Mouse (Mus musculus) neural tube, embryonic 12.5 days (tissue): ENCODE results near the gene Zwilch. TPM values are rescaled to one million over a fixed set of nuclear protein-coding genes. Genes with fewer than 3 reads are reported as not detected.
"Not testable (repeated sequence)": the region's sequence is repeated elsewhere in the genome, so short reads cannot be mapped to it uniquely, and the experiment has no call there.

Experiments
- ATAC-seq: fragments of 200-750 bp; cut with Nextera tagmentation; 2 replicates; pipeline ENCODE4 v1.8.0; 2017; ENCODE audit warnings: low read depth, mild to moderate bottlenecking, moderate TSS enrichment, moderate library complexity; ENCODE audit not compliant: low FRiP score
- H3K27ac ChIP-seq: fragments of 300-500 bp; sonication (generic); 2 replicates; pipeline ENCODE4 v1.5.1; 2016
- H3K27me3 ChIP-seq: fragments of 300-500 bp; sonication (generic); replicated peaks from 2 replicates; pipeline ENCODE4 v1.6.1; 2016; ENCODE audit warnings: mild to moderate bottlenecking
- H3K36me3 ChIP-seq: fragments of 300-500 bp; sonication (generic); 2 replicates; pipeline ENCODE4 v1.6.1; 2016; ENCODE audit warnings: mild to moderate bottlenecking
- H3K4me1 ChIP-seq: fragments of 300-500 bp; sonication (generic); 2 replicates; pipeline ENCODE4 v1.6.1; 2016
- H3K4me2 ChIP-seq: fragments of 300-500 bp; sonication (generic); replicated peaks from 2 replicates; pipeline ENCODE4 v1.6.1; 2016; ENCODE audit warnings: mild to moderate bottlenecking
- H3K4me3 ChIP-seq: fragments of 300-500 bp; sonication (generic); 2 replicates; pipeline ENCODE4 v1.5.1; 2016
- H3K9ac ChIP-seq: fragments of 300-500 bp; sonication (generic); 2 replicates; pipeline ENCODE4 v1.6.1; 2016; ENCODE audit warnings: mild to moderate bottlenecking
- H3K9me3 ChIP-seq: fragments of 300-500 bp; sonication (generic); 2 replicates; pipeline ENCODE4 v1.6.1; 2016; ENCODE audit warnings: mild to moderate bottlenecking
- WGBS: fragments of 180-500 bp; shearing (Covaris S2); methylation state at CpG from one replicate; pipeline ENCODE4 v1.1.7; 2016; 5-methylcytosine and 5-hydroxymethylcytosine counted together
- polyA plus RNA-seq: library from polyadenylated mRNA; unstranded; fragments of >200 nt; fragmentation: Nextera tagmentation; extraction: Ambion mirVana; gene quantifications from 2 replicates; pipeline ENCODE4 v1.2.1, GENCODE M21; 2016

Zwilch gene
- polyA plus RNA-seq, 1 experiment from 2014 or later = 18.9 TPM

DNA sequence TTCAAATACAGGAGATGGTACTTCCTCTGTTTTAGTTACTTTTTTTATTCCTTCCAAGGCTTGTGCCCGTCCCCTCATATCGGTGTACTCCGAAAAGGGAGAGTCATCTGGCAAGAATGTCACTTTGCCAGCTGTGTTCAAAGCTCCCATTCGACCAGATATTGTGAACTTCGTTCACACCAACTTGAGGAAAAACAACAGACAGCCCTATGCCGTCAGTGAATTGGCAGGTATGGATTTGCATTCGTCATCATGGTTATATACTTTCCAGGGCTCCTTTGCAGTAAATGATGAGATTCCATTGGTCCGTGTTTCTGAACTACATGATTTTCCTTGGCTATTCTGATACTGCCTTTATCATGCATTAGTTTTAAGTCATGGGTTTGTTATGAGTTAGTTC, 1.9 kb upstream of the Zwilch start:
- Histone ChIP-seq H3K9me3 (no peaks in the 10 kb centered on the region), H3K9ac (no peak overlapping the region), H3K4me1 (peaks cover 20% of the 10 kb centered on the region), H3K27ac (no peak overlapping the region), H3K27me3 (no peaks in the 10 kb centered on the region), H3K36me3 (peaks cover 38% of the 10 kb centered on the region), H3K4me3 (no peak overlapping the region), H3K4me2 (peak overlapping the region; percentile 81)
- no peak for ATAC-seq
- WGBS = 68% methylated on average over 8 of the region's 8 CpGs

DNA sequence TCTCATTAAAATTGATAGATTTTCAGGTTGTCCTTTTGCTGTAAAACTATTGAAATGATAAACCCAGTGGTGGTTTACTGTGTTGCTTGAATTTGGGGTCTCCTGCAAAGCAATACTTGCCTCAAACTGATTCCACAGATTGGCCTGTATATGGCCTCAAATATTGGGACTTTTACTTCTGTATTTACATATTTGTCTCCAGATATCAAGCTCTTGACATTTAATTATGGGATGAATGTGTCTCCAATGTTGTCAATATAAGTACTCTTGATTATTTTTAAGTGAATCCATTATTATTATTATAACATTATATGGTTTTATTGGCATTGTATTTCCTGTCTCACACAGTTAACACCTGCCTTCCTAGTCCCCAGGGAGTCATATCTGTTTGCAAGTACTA, 1.4 kb upstream of the Zwilch start:
- Histone ChIP-seq H3K9ac (peak overlapping the region; percentile 71), H3K4me1 (peaks cover 17% of the 10 kb centered on the region; the same call in 1 of the 2 replicates), H3K27me3 (no peaks in the 10 kb centered on the region), H3K4me2 (peak overlapping the region; percentile 81), H3K36me3 (peaks cover 38% of the 10 kb centered on the region), H3K9me3 (no peaks in the 10 kb centered on the region), H3K4me3 (peak overlapping the region; percentile 71), H3K27ac (no peak overlapping the region)
- ATAC-seq = no peak

DNA sequence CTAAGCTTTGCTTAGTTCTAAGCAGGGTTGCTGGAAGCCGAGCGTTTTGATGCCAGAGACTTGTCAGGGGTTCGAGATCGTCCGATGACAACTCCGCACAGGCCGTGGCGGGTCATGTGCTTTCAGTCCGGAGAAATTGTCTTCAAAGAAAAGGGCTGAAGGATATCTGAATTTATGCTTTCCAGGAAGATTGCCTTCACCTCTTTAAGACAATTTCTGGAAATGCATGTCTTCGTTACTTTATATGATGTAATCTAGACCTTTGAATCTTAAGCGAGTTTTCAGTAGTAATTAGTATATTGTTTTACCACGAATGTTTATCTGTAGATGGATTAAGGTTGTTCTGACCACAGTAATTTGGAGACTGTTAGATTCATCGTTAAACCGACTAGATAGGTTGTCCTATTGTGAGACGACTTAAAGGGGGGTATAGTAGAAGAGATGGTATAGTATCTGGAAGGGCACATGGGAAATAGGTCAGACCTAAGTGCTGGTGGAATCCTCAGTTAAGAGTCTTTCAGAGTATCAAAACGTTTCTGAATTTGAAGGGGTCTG, 839 bp upstream of the Zwilch start:
- no peak overlapping the region for H3K27ac ChIP-seq
- H3K4me1 ChIP-seq = peaks cover 17% of the 10 kb centered on the region; the same call in 1 of the 2 replicates
- H3K36me3 ChIP-seq = peaks cover 37% of the 10 kb centered on the region
- H3K4me2 ChIP-seq = peak overlapping the region; percentile 81
- H3K9me3 ChIP-seq = no peaks in the 10 kb centered on the region
- peak overlapping the region; percentile 71 for H3K4me3 ChIP-seq
- H3K9ac ChIP-seq = peak overlapping the region; percentile 71
- WGBS = under 1% methylated on average over 16 of the region's 16 CpGs
- no peak for ATAC-seq
- H3K27me3 ChIP-seq = no peaks in the 10 kb centered on the region

DNA sequence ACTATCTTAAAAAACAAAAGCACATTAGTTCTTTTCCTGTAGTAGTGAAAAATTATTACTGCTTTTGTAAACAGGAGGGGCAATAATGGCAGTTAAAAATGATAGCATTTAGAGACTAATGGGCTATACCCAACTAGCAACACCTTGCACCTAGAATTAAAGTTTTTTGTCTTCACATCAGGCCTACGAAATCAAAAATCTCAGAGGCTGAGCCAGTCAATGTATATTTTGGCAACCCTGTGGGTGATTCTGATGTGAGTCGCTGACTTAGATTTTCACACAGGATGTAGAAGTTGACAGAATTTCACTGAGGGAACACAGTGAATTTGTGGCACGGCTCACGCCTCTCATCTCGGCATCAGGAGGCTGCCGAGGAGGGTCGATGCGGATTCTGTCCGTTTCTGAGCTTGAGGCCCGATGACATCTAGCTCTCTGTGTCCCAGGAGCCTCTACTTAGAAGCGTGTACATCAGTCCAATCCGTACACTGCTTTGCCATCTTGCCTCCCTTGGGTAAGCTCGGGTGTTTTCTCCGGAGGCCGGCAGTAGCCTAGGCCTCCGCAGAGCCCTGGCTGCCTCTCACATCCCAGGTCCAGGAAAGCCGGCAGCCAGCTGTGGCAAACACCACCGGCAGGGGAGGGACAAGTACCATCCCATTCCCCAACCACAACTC, 624 bp downstream of the Zwilch start:
- Histone ChIP-seq H3K4me1 (peaks cover 17% of the 10 kb centered on the region; the same call in 1 of the 2 replicates), H3K27ac (no peak overlapping the region), H3K27me3 (no peaks in the 10 kb centered on the region), H3K4me2 (peak overlapping the region; percentile 81), H3K9ac (peak overlapping the region; percentile 71), H3K4me3 (peak overlapping the region; percentile 71), H3K36me3 (peaks cover 23% of the 10 kb centered on the region), H3K9me3 (no peaks in the 10 kb centered on the region)
- WGBS = 2% methylated on average over 18 of the region's 18 CpGs
- ATAC-seq = peak; percentile 48; the same call in 1 of the 2 replicates

DNA sequence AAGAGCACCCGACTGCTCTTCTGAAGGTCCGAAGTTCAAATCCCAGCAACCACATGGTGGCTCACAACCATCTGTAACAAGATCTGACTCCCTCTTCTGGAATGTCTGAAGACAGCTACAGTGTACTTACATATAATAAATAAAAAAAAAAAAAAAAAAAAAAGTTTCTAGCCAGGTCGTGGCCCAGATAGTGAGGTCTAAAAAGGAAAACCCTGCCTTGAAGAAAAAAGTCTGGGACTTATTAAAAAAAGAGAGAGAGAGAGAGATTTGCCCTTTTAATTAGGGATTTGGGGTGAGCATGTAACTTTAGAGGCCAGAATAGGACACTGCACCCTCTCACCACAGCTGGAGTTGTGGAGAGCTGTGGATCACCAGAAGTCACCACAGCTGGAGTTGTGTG, 2.9 kb downstream of the Zwilch start:
- not testable (repeated sequence) for H3K4me3 ChIP-seq, H3K9ac ChIP-seq, H3K27ac ChIP-seq, H3K27me3 ChIP-seq, H3K9me3 ChIP-seq, H3K36me3 ChIP-seq, H3K4me2 ChIP-seq, ATAC-seq
- H3K4me1 ChIP-seq = peaks cover 14% of the 10 kb centered on the region; the same call in 1 of the 2 replicates
- WGBS = 95% methylated on average over 3 of the region's 3 CpGs

DNA sequence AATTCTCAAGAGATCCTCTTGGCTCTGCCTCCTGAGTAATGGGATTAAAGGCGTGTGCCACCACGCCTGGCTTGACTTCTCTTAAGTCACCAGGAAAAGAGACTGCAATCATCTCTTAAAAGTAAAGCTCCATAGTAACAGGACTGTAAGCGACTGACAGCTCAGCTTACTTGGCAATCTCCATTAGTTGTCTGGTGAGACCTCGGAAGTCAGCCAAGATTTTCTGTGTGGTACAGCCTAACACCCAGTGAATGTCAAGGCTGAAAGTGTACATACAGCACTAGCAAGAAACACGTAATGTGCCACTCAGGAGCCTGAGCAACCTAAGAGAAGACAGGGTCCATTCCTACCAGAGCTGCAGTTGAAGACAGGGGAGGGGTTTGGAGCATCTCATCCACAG, 12.4 kb downstream of the Zwilch start:
- 94% methylated on average over 5 of the region's 5 CpGs for WGBS
- H3K27ac ChIP-seq = no peak overlapping the region
- H3K36me3 ChIP-seq = peaks cover 33% of the 10 kb centered on the region
- no peaks in the 10 kb centered on the region for H3K4me1 ChIP-seq
- no peak overlapping the region for H3K4me3 ChIP-seq
- no peak for ATAC-seq
- H3K9me3 ChIP-seq = no peaks in the 10 kb centered on the region
- H3K9ac ChIP-seq = no peak overlapping the region
- no peaks in the 10 kb centered on the region for H3K27me3 ChIP-seq
- H3K4me2 ChIP-seq = no peak overlapping the region

DNA sequence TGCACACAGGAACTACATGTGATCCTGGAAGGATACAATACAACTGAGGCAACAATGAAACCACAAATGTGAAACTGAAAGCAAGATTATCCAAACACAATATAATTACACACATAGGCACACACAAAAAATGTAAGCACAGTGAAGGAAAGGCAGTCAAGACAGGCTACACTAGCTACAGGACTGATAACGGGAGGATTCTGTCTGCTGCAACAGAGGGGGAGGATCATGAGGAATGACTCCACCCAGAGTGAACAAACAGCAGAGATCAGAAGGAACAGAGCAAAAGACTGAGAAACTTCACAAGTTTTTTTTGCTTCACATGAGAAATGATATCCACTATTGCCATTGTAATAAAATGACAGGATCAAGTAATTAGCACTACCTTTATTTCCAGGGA, 16.3 kb downstream of the Zwilch start:
- 100% methylated on average over 1 of the region's 1 CpGs for WGBS
- Histone ChIP-seq H3K9me3 (no peaks in the 10 kb centered on the region), H3K4me3 (no peak overlapping the region), H3K36me3 (peaks cover 32% of the 10 kb centered on the region; the same call in 1 of the 2 replicates), H3K27me3 (no peaks in the 10 kb centered on the region), H3K4me2 (no peak overlapping the region), H3K9ac (no peak overlapping the region), H3K27ac (no peak overlapping the region), H3K4me1 (no peaks in the 10 kb centered on the region)
- ATAC-seq = no peak

DNA sequence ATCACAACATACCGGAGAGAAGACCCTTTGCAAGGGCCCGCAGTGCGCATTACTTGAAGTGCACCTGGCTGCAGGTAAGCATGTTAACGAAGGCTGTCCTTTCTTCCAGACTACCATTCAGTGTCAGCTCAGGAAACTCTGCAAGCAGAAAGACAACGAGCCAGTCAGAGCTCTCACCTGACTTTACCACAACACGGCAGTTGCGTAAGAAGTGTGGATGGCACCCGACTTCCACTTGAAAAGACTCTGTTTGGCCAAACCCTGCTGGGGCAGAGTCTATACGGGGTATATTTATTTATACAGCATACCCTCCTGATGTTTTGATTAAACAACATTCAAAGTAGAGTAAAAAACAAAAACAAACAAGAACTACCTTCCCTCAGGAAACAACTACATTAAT, 33.0 kb downstream of the Zwilch start:
- H3K9ac ChIP-seq = no peak overlapping the region
- H3K4me2 ChIP-seq = no peak overlapping the region
- H3K4me1 ChIP-seq = no peaks in the 10 kb centered on the region
- no peak for ATAC-seq
- no peaks in the 10 kb centered on the region for H3K27me3 ChIP-seq
- 92% methylated on average over 9 of the region's 9 CpGs for WGBS
- no peaks in the 10 kb centered on the region for H3K9me3 ChIP-seq
- H3K36me3 ChIP-seq = peaks cover 16% of the 10 kb centered on the region; the same call in 1 of the 2 replicates
- no peak overlapping the region for H3K4me3 ChIP-seq
- H3K27ac ChIP-seq = no peak overlapping the region

DNA sequence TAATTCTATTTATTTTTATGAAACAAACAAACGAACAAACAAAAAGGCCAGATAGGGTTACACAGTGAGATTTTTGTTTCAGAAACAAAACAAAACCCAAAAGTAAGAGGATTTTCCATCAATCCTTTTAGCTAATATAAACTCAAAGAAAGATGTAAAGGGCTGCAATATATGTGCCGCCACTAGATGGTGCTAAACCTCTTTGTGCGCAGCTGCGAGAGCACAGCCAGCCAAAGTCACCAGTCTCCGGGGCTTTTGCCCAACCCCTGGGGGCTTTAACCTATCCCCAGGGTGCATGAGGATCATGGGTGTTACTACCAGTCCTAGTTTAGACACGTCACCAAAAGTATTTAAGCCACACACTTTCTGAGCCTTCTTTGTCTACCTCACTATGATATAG, 34.0 kb downstream of the Zwilch start:
- not testable (repeated sequence) for H3K9ac ChIP-seq, H3K4me3 ChIP-seq, H3K4me1 ChIP-seq, H3K27ac ChIP-seq, H3K9me3 ChIP-seq, ATAC-seq, H3K4me2 ChIP-seq, H3K27me3 ChIP-seq
- 9% methylated on average over 6 of the region's 6 CpGs for WGBS
- peaks cover 15% of the 10 kb centered on the region; the same call in 1 of the 2 replicates for H3K36me3 ChIP-seq

DNA sequence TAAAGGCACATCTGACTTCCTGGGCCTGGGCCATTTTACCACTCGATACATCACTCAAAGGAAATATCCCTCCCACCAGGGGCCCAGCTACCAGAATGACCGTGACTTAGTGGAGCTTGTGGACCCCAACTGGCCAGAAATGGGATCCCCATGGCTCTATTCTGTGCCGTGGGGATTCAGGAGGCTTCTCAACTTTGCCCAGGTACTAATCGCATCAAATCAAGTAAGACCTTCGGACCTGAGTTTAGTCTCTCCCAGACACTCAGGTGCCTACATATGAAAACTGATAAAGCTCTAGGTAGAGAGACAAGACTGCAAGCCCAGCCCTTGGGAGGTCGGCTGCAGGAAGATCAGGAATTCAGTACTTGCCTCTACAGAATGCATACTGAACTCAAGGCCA, 41.3 kb downstream of the Zwilch start:
- no peaks in the 10 kb centered on the region for H3K27me3 ChIP-seq
- no peak for ATAC-seq
- no peaks in the 10 kb centered on the region for H3K9me3 ChIP-seq
- no peak overlapping the region for H3K27ac ChIP-seq
- no peaks in the 10 kb centered on the region for H3K4me1 ChIP-seq
- no peak overlapping the region for H3K4me3 ChIP-seq
- 86% methylated on average over 6 of the region's 6 CpGs for WGBS
- no peak overlapping the region for H3K4me2 ChIP-seq
- no peaks in the 10 kb centered on the region for H3K36me3 ChIP-seq
- H3K9ac ChIP-seq = no peak overlapping the region

DNA sequence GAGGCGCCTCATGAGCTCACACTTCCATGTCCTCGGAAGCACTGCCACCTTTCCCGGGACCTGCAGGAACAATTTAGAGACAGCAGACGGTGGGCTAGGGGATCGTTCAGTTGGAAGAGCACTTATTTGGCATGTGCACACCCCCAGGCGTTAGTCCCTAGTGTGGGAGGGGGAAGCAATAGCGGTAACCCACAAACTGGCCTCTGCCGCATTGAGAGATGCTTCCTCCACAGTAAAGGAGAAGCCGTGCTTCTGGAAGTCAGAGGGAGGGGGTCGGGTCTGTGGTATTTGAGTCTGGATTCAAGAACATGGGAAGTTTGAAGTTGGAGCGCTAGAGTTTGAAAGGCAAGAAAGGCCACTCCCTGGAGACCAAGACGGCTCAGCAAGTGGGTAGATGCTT, 46.8 kb downstream of the Zwilch start:
- no peak for ATAC-seq
- Histone ChIP-seq H3K9me3 (no peaks in the 10 kb centered on the region), H3K27me3 (no peaks in the 10 kb centered on the region)

DNA sequence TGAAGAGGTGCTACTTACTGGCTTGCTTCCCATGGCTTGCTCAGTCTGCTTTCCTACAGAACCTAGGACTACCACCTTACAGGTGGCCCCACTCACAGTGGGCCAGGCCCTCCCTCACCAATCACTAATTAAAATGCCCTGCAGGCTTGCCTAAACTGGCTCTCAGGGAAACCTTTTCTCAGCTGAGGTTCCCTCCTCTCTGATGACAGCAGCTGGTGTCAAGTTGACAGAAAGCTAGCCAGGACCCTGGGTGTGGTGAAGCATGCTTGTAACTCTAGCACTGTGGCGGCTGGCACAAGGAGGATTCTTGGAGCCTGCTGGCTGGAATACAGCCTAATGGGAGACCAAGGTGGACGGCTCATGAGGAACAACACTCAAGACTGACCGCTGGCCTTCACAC, 47.6 kb downstream of the Zwilch start:
- H3K4me3 ChIP-seq = no peak overlapping the region
- H3K27me3 ChIP-seq = no peaks in the 10 kb centered on the region
- no peak overlapping the region for H3K9ac ChIP-seq
- no peak overlapping the region for H3K4me2 ChIP-seq
- no peaks in the 10 kb centered on the region for H3K4me1 ChIP-seq
- H3K27ac ChIP-seq = no peak overlapping the region
- no peaks in the 10 kb centered on the region for H3K9me3 ChIP-seq
- WGBS = 81% methylated on average over 3 of the region's 3 CpGs
- no peak for ATAC-seq
- H3K36me3 ChIP-seq = no peaks in the 10 kb centered on the region

More for the DNA sequence above, 46.8 kb downstream of the Zwilch start:
- 78% methylated on average over 12 of the region's 12 CpGs for WGBS
- no peaks in the 10 kb centered on the region for H3K4me1 ChIP-seq
- no peak overlapping the region for H3K27ac ChIP-seq
- no peak overlapping the region for H3K4me2 ChIP-seq
- H3K4me3 ChIP-seq = no peak overlapping the region
- no peak overlapping the region for H3K9ac ChIP-seq
- no peaks in the 10 kb centered on the region for H3K36me3 ChIP-seq

DNA sequence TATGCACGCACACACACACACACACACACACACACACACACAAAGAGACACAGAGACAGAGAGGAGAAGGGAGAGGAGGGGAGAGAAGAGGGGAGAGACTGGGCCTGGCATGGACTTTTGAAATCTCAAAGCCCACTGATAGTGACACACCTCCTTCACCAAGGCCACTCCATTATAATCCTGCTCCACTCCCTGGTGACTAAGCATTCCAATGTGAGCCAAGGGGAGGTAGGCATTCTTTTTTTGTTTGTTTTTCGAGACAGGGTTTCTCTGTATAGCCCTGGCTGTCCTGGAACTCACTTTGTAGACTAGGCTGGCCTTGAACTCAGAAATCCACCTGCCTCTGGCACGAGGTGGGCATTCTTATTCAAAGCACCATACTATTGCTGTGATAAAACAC, 48.1 kb downstream of the Zwilch start:
- not testable (repeated sequence) for H3K4me2 ChIP-seq, ATAC-seq, H3K9me3 ChIP-seq, H3K4me3 ChIP-seq, H3K27ac ChIP-seq, H3K36me3 ChIP-seq, H3K4me1 ChIP-seq, H3K9ac ChIP-seq, H3K27me3 ChIP-seq
- 64% methylated on average over 3 of the region's 3 CpGs for WGBS
